Mouse (Mus musculus): ENCODE measurements around the gene Atg4d.

- no peak for TF ChIP-seq CTCF (IDR thresholded peaks at IDR 0.05; ENCODE audit: low read depth)
- TF ChIP-seq EP300 (IDR thresholded peaks at IDR 0.05; ENCODE audit: low read depth): no peak; the same call in 1 of the 2 replicates
Observed at GRCm38 (mm10) chr9:21324269-21324668, 59.2 kb downstream of the Atg4d start.

All from liver, postnatal 0 days (tissue).